Mouse (Mus musculus) intestine, embryonic 16.5 days (tissue): ENCODE measurements around the gene Evpl. TPM values are rescaled to one million over a fixed set of nuclear protein-coding genes. Genes with fewer than 3 reads are reported as not detected.

ENCODE experiments used
- ATAC-seq: fragments of 200-750 bp; cut with Nextera tagmentation; 2 replicates; pipeline ENCODE4 v1.8.0; 2017; ENCODE audit warnings: moderate TSS enrichment, moderate library complexity
- H3K27ac ChIP-seq: fragments of 300-500 bp; sonication (generic); 2 replicates; pipeline ENCODE4 v1.5.1; 2014; ENCODE audit warnings: mild to moderate bottlenecking, low read length
- H3K27me3 ChIP-seq: fragments of 300-500 bp; sonication (generic); replicated peaks from 2 replicates; pipeline ENCODE4 v1.6.1; 2014; ENCODE audit warnings: low read length, control low read depth, mixed read lengths; ENCODE audit not compliant: control insufficient read depth, insufficient read depth
- H3K36me3 ChIP-seq: fragments of 300-500 bp; sonication (generic); 2 replicates; pipeline ENCODE4 v1.6.1; 2014; ENCODE audit warnings: low read length, control low read depth; ENCODE audit not compliant: control insufficient read depth, insufficient read depth
- H3K4me1 ChIP-seq: fragments of 300-500 bp; sonication (generic); 2 replicates; pipeline ENCODE4 v1.6.1; 2014; ENCODE audit warnings: low read length, control low read depth, mixed read lengths; ENCODE audit not compliant: control insufficient read depth, insufficient read depth
- H3K4me2 ChIP-seq: fragments of 300-500 bp; sonication (generic); 2 replicates; pipeline ENCODE4 v1.6.1; 2014; ENCODE audit warnings: low read depth, low read length, control low read depth
- H3K4me3 ChIP-seq: fragments of 300-500 bp; sonication (generic); 2 replicates; pipeline ENCODE4 v1.5.1; 2014; ENCODE audit warnings: mild to moderate bottlenecking, low read length
- H3K9ac ChIP-seq: fragments of 300-500 bp; sonication (generic); 2 replicates; pipeline ENCODE4 v1.6.1; 2014; ENCODE audit warnings: low read depth, low read length
- H3K9me3 ChIP-seq: fragments of 300-500 bp; sonication (generic); 2 replicates; pipeline ENCODE4 v1.6.1; 2016; ENCODE audit warnings: low read length, control low read depth; ENCODE audit not compliant: control insufficient read depth
- WGBS: fragments of 180-500 bp; shearing (Covaris S2); extraction: QIAGEN DNeasy Blood & Tissue Kit; methylation state at CpG from one replicate; pipeline ENCODE4 v1.1.7; 2014; 5-methylcytosine and 5-hydroxymethylcytosine counted together
- polyA plus RNA-seq: library from polyadenylated mRNA; unstranded; fragments of >200 nt; fragmentation: Nextera tagmentation; extraction: Ambion mirVana; gene quantifications from 2 replicates; pipeline ENCODE4 v1.2.1, GENCODE M21; 2015

The Evpl gene
- polyA plus RNA-seq, 1 experiment from 2014 or later, result 1.9 TPM

DNA sequence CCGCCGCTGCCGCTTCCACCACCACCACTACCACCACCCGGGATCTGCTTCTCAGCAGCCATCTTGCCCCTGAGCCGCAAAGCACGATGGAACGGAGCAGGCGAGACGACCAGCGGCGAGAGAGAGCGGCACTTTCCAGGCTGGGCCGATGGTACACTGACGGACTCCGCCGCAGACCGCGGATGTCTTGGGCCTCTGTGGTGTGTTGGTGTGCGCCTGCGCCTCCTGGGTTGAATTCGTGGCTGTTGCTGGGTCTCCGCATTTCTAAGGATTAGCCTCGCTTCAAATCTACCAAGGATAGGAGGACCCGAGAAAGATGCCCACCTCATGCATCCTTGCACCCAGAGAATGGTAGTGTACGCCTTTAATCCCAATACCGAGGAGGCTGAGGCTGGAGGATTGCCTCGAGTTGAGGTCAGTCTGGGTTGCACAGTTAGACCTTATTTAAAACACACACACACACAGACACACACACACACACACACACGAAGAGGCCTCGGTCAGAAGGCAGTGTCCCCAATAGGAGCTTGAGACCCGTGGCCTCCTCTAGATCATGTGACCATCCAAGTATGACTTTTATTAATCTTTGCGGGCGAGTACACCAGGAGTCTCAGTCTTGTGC, 36.3 kb upstream of the Evpl start, which contains the start of gene Srp68:
Gene Srp68, minus strand, starts transcription at position 173 of the 622 bp plus-strand sequence.
- Histone ChIP-seq H3K4me1 (peaks cover 9% of the 10 kb centered on the region), H3K9me3 (no peaks in the 10 kb centered on the region), H3K4me2 (peak within 1 kb of the TSS; percentile 84), H3K9ac (peak within 1 kb of the TSS; percentile 95), H3K27me3 (no peaks in the 10 kb centered on the region), H3K27ac (peak within 1 kb of the TSS; percentile 86), H3K36me3 (peaks cover 4% of the 10 kb centered on the region), H3K4me3 (peak within 1 kb of the TSS; percentile 96)
- ATAC-seq, result peak; percentile 99
- 2% methylated on average over 32 of the region's 32 CpGs for WGBS

DNA sequence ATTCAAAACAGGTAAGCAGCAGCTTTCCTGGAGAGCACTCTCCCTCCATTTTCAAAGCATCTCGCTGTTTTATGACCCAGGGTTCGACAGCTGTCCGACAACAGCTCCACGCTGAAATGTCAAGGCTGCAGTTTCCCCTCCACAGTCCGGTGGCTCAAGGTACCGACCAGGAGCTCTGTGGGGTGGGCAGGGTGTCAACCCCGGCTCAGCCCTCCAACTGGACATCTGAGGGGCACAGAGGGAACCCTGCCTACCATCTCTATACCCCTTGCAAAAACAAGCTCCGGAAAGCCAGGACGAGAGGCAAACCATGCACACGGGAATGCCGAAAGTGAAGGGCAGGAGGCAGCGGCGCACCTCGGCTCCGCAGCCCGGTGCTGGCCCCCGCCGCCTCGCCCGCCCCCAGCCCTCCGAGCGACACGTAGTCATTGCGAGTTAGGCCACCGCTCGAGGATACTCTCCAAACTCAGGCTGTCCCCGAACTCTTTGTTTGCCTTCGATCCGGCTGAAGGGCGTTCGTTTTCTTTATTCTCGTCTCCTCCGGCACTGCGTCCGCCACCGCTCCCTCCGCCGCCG, 35.7 kb upstream of the Evpl start:
- peak overlapping the region; percentile 86 for H3K27ac ChIP-seq
- peaks cover 4% of the 10 kb centered on the region for H3K36me3 ChIP-seq
- H3K27me3 ChIP-seq, result no peaks in the 10 kb centered on the region
- peaks cover 9% of the 10 kb centered on the region for H3K4me1 ChIP-seq
- peak overlapping the region; percentile 96 for H3K4me3 ChIP-seq
- peak overlapping the region; percentile 95 for H3K9ac ChIP-seq
- 0% methylated on average over 39 of the region's 39 CpGs for WGBS
- peak; percentile 69 for ATAC-seq
- H3K9me3 ChIP-seq, result no peaks in the 10 kb centered on the region
- H3K4me2 ChIP-seq, result peak overlapping the region; percentile 84

DNA sequence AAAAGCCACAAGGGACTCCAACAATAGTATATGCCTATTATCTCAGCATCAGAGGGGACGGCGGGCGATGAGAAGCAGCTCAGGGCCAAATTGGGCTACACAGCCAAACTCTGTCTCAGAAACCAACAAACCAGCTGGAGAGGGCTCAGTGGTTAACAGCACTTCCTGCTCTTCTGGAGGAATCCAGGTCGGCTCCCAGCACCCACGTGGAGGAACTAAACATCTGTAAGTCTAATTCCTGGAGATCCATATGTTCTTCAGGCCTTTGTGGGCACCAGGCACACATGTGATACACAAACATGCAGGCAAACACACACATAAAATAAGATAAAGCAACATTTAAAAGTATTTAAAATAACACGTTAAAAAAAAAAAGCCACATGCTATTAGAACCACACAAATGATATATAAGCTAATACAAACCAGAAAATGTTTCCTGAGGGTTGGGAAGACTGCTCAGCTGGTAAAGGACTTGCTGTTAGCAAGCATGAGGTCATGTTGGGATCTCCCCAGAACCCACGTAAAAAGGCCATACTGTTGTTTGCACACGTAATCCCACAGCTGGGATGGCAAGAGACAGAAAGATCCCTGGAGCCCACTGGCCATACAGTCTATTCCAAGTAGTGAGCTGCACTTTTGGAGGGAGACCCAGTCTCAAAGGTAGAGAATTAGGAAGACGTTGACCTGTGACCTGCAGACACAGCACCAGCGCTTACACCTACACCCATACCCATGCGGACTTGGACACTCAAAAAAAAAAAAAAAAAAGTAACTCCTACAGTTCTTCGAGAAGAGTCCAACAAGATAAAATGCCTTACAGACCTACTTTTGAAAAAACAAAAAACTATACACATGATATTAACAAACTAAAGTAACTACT, 35.0 kb upstream of the Evpl start:
- Histone ChIP-seq H3K4me3 (peak overlapping the region; percentile 96), H3K27me3 (no peaks in the 10 kb centered on the region), H3K9ac (peak overlapping the region; percentile 95), H3K9me3 (no peaks in the 10 kb centered on the region), H3K4me1 (peaks cover 9% of the 10 kb centered on the region), H3K4me2 (peak overlapping the region; percentile 84), H3K36me3 (peaks cover 8% of the 10 kb centered on the region), H3K27ac (no peak overlapping the region)
- WGBS, result 47% methylated on average over 12 of the region's 12 CpGs
- no peak for ATAC-seq

DNA sequence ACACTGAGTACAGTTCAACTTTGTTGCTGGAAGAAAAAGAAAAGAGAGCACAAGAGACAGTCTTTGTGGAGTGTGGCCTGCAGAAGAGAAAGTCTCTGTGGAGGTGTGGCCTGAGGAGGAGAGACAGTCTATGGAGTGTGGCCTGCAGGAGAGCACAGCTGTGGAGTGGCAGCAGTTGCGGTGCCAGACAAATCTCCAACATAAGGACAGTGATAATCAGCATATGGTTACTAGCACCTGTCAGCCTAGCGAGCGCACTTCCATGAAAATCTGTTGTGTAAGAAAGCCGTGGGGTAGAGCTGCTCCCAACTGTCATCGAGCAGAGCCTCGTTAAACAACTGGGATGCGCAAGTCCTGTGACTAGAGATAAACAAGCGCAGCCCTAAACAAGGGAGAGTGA, 31.7 kb upstream of the Evpl start:
- Histone ChIP-seq H3K36me3 (peaks cover 19% of the 10 kb centered on the region), H3K9me3 (no peaks in the 10 kb centered on the region), H3K27me3 (no peaks in the 10 kb centered on the region), H3K4me2 (no peak overlapping the region), H3K9ac (no peak overlapping the region), H3K27ac (no peak overlapping the region), H3K4me1 (peaks cover 9% of the 10 kb centered on the region), H3K4me3 (no peak overlapping the region)
- 88% methylated on average over 8 of the region's 8 CpGs for WGBS
- ATAC-seq, result no peak

DNA sequence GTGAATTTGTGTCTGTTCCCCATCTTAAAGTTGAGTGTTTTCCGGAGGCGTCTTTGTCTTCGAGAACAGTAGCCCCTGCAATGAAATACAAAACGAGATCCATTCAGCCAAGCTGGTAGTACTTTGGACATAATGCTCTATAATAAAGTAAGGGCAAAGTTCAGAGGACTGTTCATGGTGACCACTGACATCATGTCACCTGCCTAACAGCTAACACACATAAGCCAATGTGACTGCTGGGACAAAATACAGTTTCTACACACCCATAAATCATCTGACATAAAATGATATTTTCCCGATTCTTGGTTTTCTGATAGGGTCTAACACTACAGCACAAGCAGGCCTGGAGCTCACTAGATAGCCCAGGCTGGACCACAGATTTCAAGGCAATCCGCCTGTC, 30.4 kb upstream of the Evpl start:
- Histone ChIP-seq H3K9ac (0 out of 2 replicates have a peak overlapping the region, but pooled peaks have one; percentile 53), H3K9me3 (no peaks in the 10 kb centered on the region), H3K27me3 (no peaks in the 10 kb centered on the region), H3K36me3 (peaks cover 26% of the 10 kb centered on the region), H3K27ac (peak overlapping the region; percentile 57), H3K4me2 (no peak overlapping the region), H3K4me3 (no peak overlapping the region), H3K4me1 (peaks cover 9% of the 10 kb centered on the region)
- WGBS, result 83% methylated on average over 6 of the region's 6 CpGs
- ATAC-seq, result peak; percentile 61

DNA sequence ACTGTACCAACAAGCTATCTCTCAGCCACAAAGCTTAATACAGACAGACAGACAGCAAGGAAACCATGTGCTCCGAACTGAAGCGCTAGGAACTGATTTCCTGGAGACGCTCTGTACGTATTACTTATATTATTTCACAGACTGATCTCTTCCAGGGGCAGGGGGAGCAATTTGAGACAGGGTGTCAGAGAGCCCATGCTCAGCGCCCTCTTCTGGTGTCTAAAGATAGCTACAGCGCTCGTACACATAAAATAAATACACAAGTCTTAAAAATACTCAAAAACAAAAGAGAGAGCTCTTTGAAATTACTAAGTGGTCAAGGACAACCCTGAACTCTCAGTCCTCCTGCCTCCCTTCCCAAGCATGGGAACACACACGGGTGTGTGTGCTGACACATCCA, 29.8 kb upstream of the Evpl start:
- no peaks in the 10 kb centered on the region for H3K9me3 ChIP-seq
- no peaks in the 10 kb centered on the region for H3K27me3 ChIP-seq
- WGBS, result 83% methylated on average over 8 of the region's 8 CpGs
- H3K4me2 ChIP-seq, result no peak overlapping the region
- H3K36me3 ChIP-seq, result peaks cover 30% of the 10 kb centered on the region
- peak overlapping the region; percentile 57; the same call in 1 of the 2 replicates for H3K27ac ChIP-seq
- peaks cover 3% of the 10 kb centered on the region for H3K4me1 ChIP-seq
- H3K9ac ChIP-seq, result peak overlapping the region; percentile 53; the same call in 1 of the 2 replicates
- H3K4me3 ChIP-seq, result no peak overlapping the region
- no peak for ATAC-seq

DNA sequence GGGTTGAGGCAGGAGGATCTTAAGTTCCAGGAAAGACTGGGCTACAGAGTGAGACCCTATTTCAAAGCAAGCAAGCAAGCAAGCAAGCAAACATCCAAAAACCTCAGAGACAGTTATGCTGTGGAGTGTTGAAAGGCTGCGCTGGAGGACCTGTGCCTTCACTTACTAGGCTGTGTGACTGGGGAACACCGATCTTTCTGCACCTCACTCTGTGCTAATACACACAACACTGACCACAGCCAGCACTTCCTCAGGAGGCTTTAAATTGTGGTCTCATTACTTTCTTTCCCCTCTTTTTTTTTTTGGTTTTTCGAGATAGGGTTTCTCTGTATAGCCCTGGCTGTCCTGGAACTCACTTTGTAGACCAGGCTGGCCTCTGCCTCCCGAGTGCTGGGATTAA, 28.0 kb upstream of the Evpl start:
- WGBS, result 90% methylated on average over 4 of the region's 4 CpGs
- no peaks in the 10 kb centered on the region for H3K27me3 ChIP-seq
- no peaks in the 10 kb centered on the region for H3K4me1 ChIP-seq
- no peak overlapping the region for H3K27ac ChIP-seq
- no peak for ATAC-seq
- peaks cover 31% of the 10 kb centered on the region for H3K36me3 ChIP-seq
- H3K4me3 ChIP-seq, result no peak overlapping the region
- no peaks in the 10 kb centered on the region for H3K9me3 ChIP-seq
- H3K9ac ChIP-seq, result no peak overlapping the region
- no peak overlapping the region for H3K4me2 ChIP-seq

DNA sequence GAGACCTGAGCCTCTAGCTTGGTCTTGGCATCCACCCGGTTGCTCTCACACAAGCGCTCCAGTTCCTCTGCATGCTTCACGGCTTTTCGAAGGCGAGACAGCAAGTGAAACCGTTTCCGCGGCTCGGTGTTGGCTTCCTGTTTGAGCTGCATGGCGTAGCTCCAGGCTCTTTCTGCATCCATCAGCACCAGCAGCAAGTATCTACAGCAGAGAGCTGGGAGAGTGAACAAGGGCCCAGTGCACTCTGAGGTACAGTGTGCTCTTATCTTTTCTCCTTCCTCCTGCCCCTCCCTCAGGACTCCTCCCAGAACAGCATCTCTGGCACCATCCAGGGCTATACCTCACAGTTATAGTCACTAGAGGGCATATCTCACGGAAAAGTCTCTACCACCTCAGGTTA, 27.5 kb upstream of the Evpl start:
- Histone ChIP-seq H3K36me3 (peaks cover 30% of the 10 kb centered on the region), H3K4me3 (no peak overlapping the region), H3K9ac (no peak overlapping the region), H3K4me2 (no peak overlapping the region), H3K9me3 (no peaks in the 10 kb centered on the region), H3K4me1 (peaks cover 4% of the 10 kb centered on the region; the same call in 1 of the 2 replicates), H3K27me3 (no peaks in the 10 kb centered on the region), H3K27ac (no peak overlapping the region)
- ATAC-seq, result no peak
- 89% methylated on average over 11 of the region's 11 CpGs for WGBS

DNA sequence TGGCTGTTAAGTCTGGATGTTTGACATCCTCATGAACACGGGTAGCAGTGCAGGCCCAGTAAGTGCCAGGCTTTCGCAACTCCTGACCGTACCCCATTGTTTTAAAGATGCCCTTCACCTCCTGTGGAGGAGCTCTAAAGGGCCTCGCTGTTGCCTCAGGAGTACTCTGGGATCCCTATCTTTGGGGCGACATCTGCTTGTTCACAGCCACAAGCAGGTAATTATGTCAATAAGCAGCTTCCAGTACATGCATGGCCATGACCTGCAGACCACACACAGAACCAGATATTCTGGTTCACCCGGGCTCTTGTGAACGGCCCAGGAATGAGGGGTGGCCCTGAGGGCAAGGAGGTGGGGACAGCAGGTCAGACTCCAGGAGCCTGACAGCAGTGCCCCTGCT, 22.4 kb upstream of the Evpl start:
- 73% methylated on average over 7 of the region's 7 CpGs for WGBS
- Histone ChIP-seq H3K9ac (no peak overlapping the region), H3K4me2 (no peak overlapping the region), H3K36me3 (peaks cover 30% of the 10 kb centered on the region), H3K27ac (peak overlapping the region; percentile 60), H3K4me1 (peaks cover 8% of the 10 kb centered on the region; the same call in 1 of the 2 replicates), H3K27me3 (no peaks in the 10 kb centered on the region), H3K4me3 (no peak overlapping the region), H3K9me3 (no peaks in the 10 kb centered on the region)
- peak; percentile 60; the same call in 1 of the 2 replicates for ATAC-seq
